Mouse (Mus musculus) lung, postnatal 0 days (tissue): ENCODE measurements around the gene Tnfrsf1a.

Experiments used
- CTCF ChIP-seq: IDR thresholded peaks from 2 replicates; pipeline ENCODE4 v1.5.1; 2016; ENCODE audit warnings: antibody characterized with exemption, mild to moderate bottlenecking
- EP300 ChIP-seq: IDR thresholded peaks from 2 replicates; pipeline ENCODE4 v1.6.1; 2016; ENCODE audit warnings: antibody characterized with exemption, mild to moderate bottlenecking, control low read depth

- TF ChIP-seq CTCF (no peak), EP300 (peak; percentile 100)
Observed at GRCm38 (mm10) chr6:125320323-125320722, 28.8 kb upstream of the Tnfrsf1a start, which contains the start of gene Scnn1a.
